Mouse (Mus musculus): ENCODE results near the gene Ddx17.

GRCm38 (mm10) chr15:79489463-79489862 lies 57.1 kb downstream of the Ddx17 start:
- TF ChIP-seq CTCF (conservative IDR thresholded peaks at IDR 0.05; ENCODE audit: insufficient read depth, insufficient read length, low read depth, low read length), result no peak
- no peak for TF ChIP-seq POLR2A (IDR thresholded peaks at IDR 0.05; ENCODE audit: low read depth, low read length)
